ENCODE assay signal across 8 mouse cellular contexts in genomic region chr7:127016481-127016485, GRCm38 (mm10). TPM values are rescaled to one million over a fixed set of nuclear protein-coding genes. Genes with fewer than 3 reads are reported as not detected.
DNase-seq lines count a peak whose midpoint lies in the region; ATAC-seq lines count a peak whose summit lies in the region.

Gene Pagr1b (minus strand): TSS chr7:127016484.

- DNase-seq in kidney, adult 8-10 months: no peak
- no peak for DNase-seq in left cerebral cortex, postnatal 4 days
- no peak for DNase-seq in right cerebral cortex, postnatal 36 days (ENCODE audit: low spot score in 2 of 2)

- H3K4me1 ChIP-seq in kidney, embryonic 14.5 days (ENCODE audit: control insufficient read depth, insufficient read depth, low read length): peaks cover 46% of the 10 kb centered on the region
- peaks cover 17% of the 10 kb centered on the region for H3K4me1 ChIP-seq in brown adipose tissue, adult 24 weeks (ENCODE audit: control insufficient read depth, insufficient read depth, insufficient read length, low read length)
- H3K4me1 ChIP-seq in hindbrain, embryonic 15.5 days (replicated peaks): peaks cover 62% of the 10 kb centered on the region
- peaks cover 68% of the 10 kb centered on the region for H3K4me1 ChIP-seq in midbrain, embryonic 15.5 days

- H3K4me3 ChIP-seq in kidney, embryonic 14.5 days (ENCODE audit: low read length): peak within 1 kb of the TSS; percentile 53
- peak within 1 kb of the TSS; percentile 83 for H3K4me3 ChIP-seq in brown adipose tissue, adult 24 weeks (ENCODE audit: insufficient read depth, low read depth, low read length)
- H3K4me3 ChIP-seq in hindbrain, embryonic 15.5 days: peak within 1 kb of the TSS; percentile 66
- H3K4me3 ChIP-seq in midbrain, embryonic 15.5 days: peak within 1 kb of the TSS; percentile 69

- H3K36me3 ChIP-seq in kidney, embryonic 14.5 days (ENCODE audit: control insufficient read depth, insufficient read depth, low read length): peaks cover 17% of the 10 kb centered on the region
- peaks cover 27% of the 10 kb centered on the region for H3K36me3 ChIP-seq in hindbrain, embryonic 15.5 days
- H3K36me3 ChIP-seq in midbrain, embryonic 15.5 days (replicated peaks): peaks cover 12% of the 10 kb centered on the region; the same call in 1 of the 2 replicates

- H3K4me2 ChIP-seq in kidney, embryonic 14.5 days (replicated peaks; ENCODE audit: low read depth, low read length): peak within 1 kb of the TSS; percentile 75
- peak within 1 kb of the TSS; percentile 84 for H3K4me2 ChIP-seq in hindbrain, embryonic 15.5 days
- peak within 1 kb of the TSS; percentile 90 for H3K4me2 ChIP-seq in midbrain, embryonic 15.5 days

- no peak for ATAC-seq in kidney, embryonic 14.5 days (ENCODE audit: low FRiP score, low TSS enrichment)
- ATAC-seq in hindbrain, embryonic 15.5 days (ENCODE audit: low FRiP score, low read depth): no peak
- no peak for ATAC-seq in midbrain, embryonic 15.5 days (replicated peaks)
- no peak for ATAC-seq in megakaryocyte-erythroid progenitor cell, adult 5-6 weeks (replicated peaks; ENCODE audit: low FRiP score, low TSS enrichment, poor library complexity, severe bottlenecking)

- H3K27me3 ChIP-seq in kidney, embryonic 14.5 days (ENCODE audit: control insufficient read depth, insufficient read depth, low read length): no peaks in the 10 kb centered on the region
- H3K27me3 ChIP-seq in hindbrain, embryonic 15.5 days: no peaks in the 10 kb centered on the region
- no peaks in the 10 kb centered on the region for H3K27me3 ChIP-seq in midbrain, embryonic 15.5 days (replicated peaks)

- no peaks in the 10 kb centered on the region for H3K9me3 ChIP-seq in kidney, embryonic 14.5 days (ENCODE audit: control insufficient read depth, low read length)
- H3K9me3 ChIP-seq in hindbrain, embryonic 15.5 days: no peaks in the 10 kb centered on the region
- no peaks in the 10 kb centered on the region for H3K9me3 ChIP-seq in midbrain, embryonic 15.5 days

- peak within 1 kb of the TSS; percentile 82 for H3K27ac ChIP-seq in kidney, embryonic 14.5 days (ENCODE audit: low read depth, low read length)
- peak within 1 kb of the TSS; percentile 93 for H3K27ac ChIP-seq in brown adipose tissue, adult 24 weeks (replicated peaks; ENCODE audit: low read depth, low read length)
- peak within 1 kb of the TSS; percentile 95 for H3K27ac ChIP-seq in hindbrain, embryonic 15.5 days (replicated peaks)
- peak within 1 kb of the TSS; percentile 94 for H3K27ac ChIP-seq in midbrain, embryonic 15.5 days

- peak within 1 kb of the TSS; percentile 70 for H3K9ac ChIP-seq in kidney, embryonic 14.5 days (ENCODE audit: low read depth, low read length)
- H3K9ac ChIP-seq in hindbrain, embryonic 15.5 days: peak within 1 kb of the TSS; percentile 85
- H3K9ac ChIP-seq in midbrain, embryonic 15.5 days: peak within 1 kb of the TSS; percentile 91

- intact Hi-C loops in left cerebral cortex, postnatal 4 days (cut with DNase I): no loop called here

RNA-seq across cellular contexts. Expression of gene Pagr1b, which starts in this region (rescaled TPM):
- 0.31 and 0.38 TPM in 2 replicates for polyA plus RNA-seq in kidney, embryonic 14.5 days (2014; fragmentation: Nextera tagmentation; extraction: Ambion mirVana)
- 14.1 TPM in 1 of 2 replicates, not detected in the other for polyA plus RNA-seq in brown adipose tissue, adult 24 weeks (2012; ENCODE audit: insufficient read depth, insufficient read length, missing spikeins)
- polyA plus RNA-seq in hindbrain, embryonic 15.5 days (2015; fragmentation: Nextera tagmentation; extraction: Ambion mirVana): 0.28 TPM in 1 of 2 replicates, not detected in the other
- 1.0 TPM in 1 of 2 replicates, not detected in the other for polyA plus RNA-seq in midbrain, embryonic 15.5 days (2015; fragmentation: Nextera tagmentation; extraction: Ambion mirVana)
- 0.66 TPM in 1 of 2 replicates, not detected in the other for total RNA-seq in megakaryocyte-erythroid progenitor cell, adult 5-6 weeks (2014; fragmentation: Nextera tagmentation)
- total RNA-seq in megakaryocyte-erythroid progenitor cell, adult 5-6 weeks (2017): 4.5 and 8.7 TPM in 2 replicates
- total RNA-seq in left cerebral cortex, postnatal 4 days (2021): 1 to 10 TPM in 1 of 2 experiments, not detected in 1; 1.6 TPM
